Mouse (Mus musculus): ENCODE results near the gene Dctn3.
A peak's percentile ranks its signal among the peaks of the same experiment; 100 is the strongest.

Dctn3 gene

DNA sequence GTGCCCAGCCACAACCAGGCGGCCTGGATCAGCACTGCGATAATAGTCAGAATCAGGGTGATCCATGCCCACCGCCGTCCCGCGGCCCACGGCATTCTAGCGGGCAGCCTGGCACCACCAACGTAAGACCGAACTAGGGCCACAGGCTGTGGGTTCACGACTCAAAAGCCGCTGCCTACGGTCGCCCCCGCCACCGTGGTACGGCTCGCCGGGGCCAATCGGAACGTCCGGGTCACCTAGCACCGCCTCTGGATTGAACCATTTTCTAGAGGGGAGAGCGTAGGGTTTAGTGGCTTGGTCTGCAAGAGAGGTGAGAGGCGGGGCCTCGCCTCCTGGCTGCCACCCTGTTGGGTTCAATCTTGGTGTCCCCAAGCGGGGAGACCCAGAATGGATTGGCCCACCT, 18.2 kb upstream of the Dctn3 start:
- TF ChIP-seq GATA4 (IDR thresholded peaks at IDR 0.05; ENCODE audit: insufficient replicate concordance, low read length), result peak; percentile 38; the same call in 1 of the 2 replicates

DNA sequence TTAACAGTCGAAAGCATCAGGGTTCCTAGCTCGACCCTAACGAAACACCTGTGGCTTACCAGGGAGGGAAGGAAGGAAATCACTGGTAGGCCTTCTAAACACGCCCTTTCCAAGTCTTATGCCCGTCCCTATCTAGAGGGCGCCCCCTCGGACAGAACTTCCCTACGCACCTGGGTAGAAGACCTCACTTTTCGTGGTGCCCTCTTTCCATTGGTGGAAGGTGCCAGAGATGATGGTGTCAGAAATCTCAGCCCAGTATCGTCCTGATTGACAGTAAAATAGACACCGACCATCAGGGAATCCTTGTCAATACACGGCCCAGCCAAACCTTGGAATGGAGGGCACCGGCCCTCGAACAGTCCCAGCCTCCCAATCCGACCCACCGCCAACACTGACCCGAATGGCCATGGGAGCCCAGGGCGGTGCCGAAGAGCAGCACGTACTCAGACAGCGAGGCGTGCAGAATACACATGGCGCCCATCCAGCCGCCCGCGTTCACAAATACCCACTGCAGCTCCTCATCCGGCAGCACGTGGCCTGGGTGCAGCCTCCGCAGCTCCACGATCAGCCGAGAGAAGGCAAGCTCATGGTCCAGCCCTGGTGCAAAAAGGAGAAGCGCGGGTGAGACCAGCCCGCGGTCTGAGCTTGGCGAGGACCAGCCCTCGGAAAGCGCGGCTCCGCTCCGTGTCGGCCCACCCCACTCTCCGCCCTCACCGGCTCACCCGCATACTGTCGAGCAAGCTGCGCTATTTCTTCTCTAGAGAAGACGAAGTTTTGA, 17.6 kb upstream of the Dctn3 start:
- no peak for TF ChIP-seq GATA4 (IDR thresholded peaks at IDR 0.05; ENCODE audit: insufficient replicate concordance, low read length)

DNA sequence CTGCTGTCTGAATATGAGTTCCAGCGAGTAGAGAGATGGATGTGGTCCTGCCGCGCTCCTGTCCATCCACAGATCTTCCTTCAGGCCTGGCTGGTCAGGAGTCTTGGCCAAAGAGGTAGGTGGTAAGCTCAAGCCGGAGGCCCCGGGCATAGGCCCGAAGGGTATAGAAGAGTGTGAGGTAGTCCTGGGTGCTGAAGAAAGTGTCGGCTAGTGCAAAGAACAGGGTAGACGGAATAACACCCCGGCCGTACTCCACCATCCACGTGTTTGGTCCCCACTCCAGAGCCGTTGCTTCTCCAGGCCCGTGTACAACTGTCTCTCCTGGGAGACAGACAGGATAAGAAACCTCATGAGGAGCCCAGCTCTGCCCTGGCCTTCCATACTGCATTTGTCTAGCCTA, 16.3 kb upstream of the Dctn3 start:
- no peak for TF ChIP-seq GATA4 (IDR thresholded peaks at IDR 0.05; ENCODE audit: insufficient replicate concordance, low read length)

DNA sequence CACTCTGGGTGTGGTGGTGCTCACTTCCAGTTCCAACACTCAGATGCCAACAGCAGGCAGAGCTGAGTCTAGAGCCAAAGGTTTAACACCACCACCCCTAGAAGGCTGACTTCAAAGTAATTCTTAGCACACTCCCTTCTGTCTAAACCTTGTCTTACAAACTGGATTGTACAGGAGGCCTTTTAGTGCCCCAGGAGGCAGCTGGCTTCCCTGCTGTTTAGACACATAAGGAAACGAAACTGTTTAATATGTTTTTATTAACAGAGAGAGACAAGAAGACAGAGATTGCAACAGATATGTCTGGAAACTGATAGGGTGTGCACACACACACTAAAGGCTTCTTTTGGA, 15.3 kb upstream of the Dctn3 start:
- TF ChIP-seq GATA4 (IDR thresholded peaks at IDR 0.05; ENCODE audit: insufficient replicate concordance, low read length), result no peak

DNA sequence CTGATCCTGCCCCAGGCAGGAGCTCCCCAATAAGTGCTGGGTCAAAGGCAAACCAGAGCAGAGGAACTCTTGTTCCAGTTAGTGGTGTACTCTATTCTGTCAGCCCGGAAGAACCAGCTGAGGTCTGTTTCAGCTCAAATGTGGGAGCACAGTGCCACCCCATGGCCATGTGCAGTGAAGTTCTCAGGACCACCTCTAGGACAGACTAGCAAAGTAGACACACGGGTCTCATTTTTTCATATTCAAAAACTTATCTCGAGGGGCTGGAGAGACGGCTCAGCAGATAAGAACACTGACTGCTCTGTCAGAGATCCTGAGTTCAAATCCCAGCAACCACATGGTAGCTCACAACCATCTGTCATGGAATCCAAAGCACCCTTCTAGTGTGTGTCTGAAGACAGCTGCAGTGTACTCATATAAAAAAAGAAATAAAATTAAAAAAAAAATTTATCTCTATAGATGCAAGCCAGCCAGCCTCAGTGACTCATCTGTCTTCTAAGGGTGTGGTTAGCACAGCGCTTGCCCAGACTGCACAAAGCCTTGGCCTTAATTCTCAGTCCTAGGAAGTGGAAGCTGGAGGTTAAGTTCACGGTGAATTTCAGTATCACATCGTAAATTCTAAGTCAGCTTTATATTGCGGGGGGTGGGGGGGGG, 14.8 kb upstream of the Dctn3 start:
- no peak for TF ChIP-seq GATA4 (IDR thresholded peaks at IDR 0.05; ENCODE audit: insufficient replicate concordance, low read length)

DNA sequence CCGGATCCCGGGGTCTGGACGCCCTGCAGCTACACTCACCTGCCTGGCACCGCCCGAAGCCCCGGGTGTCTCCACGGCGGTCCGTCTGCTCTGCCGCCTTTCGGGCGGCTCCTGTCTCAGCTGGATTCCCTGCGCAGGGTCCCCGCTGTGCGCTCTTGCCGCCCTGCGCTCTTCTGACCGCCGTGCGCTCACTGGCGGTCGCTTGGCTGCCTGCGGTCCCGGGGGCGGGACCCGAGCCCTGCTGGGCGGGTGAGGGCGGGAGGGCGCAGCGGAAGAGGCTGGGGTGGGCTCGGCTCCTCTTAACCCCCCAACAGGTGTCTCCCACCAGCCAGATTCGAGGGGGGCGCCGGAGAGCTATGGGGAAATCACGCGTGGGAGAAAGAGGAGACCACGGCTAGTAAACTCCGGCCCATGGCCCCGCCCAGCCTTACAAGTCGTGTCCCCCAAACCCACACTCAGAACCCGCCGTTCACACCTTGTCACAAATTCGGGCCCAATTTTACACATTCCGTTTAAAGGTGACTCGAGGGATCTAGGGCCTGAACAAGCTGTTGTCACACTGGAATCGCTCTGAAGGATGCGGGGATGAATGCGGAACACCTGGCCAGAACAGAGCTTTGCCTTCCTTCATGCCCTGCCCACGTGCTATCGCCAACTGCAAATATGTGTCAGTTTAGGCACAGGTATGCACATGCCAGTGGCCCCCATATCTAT, 8.2 kb upstream of the Dctn3 start, which contains the start of gene Arid3c:
Arid3c (minus strand) TSS at position 91 of the 714 bp plus-strand sequence.
- no peak for TF ChIP-seq GATA4 (IDR thresholded peaks at IDR 0.05; ENCODE audit: insufficient replicate concordance, low read length)

DNA sequence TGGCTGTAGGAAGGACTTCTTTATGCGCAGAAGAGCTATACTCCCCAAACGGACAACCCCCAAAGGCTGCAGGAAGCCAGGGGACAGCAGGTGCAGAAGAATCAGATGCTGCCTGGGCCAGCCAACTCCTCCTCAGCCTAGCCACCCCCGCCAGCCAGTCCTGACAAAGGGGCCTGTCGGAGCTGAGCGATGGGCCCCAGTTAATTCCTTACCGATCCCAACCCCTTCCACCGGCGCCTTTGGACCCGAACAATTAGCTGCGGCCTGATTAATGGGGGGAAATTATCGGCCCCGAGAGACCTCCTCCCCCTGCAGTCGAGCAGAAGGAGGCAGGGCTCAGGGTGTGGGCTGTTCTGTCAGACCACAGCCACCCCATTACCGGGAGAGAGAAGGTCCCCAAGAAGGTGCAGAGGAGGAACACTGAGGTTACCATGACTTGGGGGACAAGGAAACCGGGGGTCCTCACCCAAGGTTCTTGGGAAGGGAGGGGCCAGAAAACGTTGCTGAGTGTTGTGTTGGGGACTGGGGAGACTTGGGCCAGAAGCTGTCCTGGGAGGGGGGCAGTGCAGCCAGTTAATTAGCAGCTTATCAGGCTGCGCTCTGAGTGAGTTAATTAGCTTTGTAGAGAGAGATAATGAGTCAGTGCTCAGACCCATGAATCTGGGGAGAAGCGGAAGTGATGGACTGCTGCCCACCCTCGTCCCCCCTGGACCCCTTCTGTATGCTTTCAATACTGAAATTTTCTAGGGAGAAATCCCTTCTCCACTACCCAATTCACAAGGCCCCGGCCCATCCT, 4.1 kb upstream of the Dctn3 start:
- no peak for TF ChIP-seq GATA4 (IDR thresholded peaks at IDR 0.05; ENCODE audit: insufficient replicate concordance, low read length)

DNA sequence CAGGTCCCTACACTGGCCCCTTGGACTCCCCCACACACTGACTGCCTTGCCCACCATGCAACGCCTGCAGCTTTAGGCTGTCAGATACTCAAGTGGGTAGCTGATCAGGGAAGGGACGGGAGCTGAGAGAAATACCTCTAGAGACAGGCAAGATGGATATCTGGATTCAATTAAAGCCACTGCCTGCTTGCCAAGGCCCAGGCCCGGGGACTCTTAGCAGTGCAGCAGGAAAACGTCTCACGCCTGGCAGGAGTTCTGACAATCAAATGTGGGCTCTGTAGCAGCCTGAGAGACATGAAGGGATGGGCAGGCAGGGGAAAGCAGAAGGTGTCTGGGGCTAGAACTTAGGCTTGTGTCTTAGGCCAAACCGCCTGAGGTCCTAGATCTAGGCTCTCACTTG, 6.1 kb downstream of the Dctn3 start:
- TF ChIP-seq GATA4 (IDR thresholded peaks at IDR 0.05; ENCODE audit: insufficient replicate concordance, low read length), result no peak

DNA sequence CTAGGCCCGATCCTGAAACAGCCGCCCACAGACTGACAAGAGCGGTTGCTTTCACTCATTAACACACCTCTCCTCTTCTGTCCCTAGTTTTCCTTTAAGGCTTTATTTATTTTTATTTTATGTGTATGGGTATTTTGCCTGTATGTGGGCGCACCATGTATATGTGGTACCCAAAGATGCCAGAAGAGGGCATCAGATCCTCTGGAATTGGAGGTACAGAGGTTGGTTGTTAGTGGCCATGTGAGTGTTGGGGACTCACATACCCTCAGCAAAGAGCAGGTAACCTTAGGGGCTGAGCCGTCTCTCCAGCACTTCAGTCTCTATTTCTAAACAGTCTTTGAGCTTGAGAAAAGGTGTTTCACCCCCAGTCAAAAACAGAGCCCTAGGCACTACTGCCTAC, 7.4 kb downstream of the Dctn3 start:
- no peak for TF ChIP-seq GATA4 (IDR thresholded peaks at IDR 0.05; ENCODE audit: insufficient replicate concordance, low read length)

DNA sequence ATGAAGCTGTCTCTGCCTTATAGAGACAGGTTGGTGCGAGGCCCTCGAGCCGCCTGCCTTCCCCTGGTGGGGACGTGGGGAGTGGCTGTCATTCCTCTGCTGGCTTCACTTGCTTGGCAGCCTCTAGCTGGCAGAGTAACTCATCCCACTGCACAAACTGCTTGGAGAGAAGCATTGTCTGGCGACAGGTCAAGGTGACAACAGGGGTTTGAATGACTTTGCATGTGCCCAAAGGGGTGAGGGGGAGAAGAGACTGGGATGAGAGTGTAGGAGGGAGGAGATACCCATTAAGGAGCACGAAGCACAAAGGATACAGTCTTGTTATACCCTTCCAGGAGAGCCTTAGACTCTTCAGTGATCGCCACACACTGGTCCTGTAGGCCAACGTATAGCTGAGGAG, 7.9 kb downstream of the Dctn3 start:
- no peak for TF ChIP-seq GATA4 (IDR thresholded peaks at IDR 0.05; ENCODE audit: insufficient replicate concordance, low read length)

DNA sequence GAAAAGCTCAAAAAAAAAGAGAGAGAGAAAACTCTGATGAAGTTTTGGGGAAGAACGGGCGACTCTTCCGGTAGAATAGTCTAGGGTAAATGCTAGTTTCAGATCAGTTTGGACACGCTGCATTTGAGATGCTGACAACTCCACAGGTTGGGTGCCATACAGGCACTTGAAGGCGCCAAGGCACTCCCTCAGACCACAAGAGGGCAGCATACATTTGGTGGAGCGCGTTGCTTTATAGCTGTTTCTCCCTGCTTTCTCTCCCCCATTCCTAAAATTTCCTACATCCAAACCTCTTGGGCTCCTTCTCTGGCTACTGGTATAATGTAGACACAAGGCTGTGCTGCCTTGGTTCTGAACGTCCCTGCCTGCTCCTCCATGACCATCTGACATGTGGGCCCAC, 8.7 kb downstream of the Dctn3 start:
- no peak for TF ChIP-seq GATA4 (IDR thresholded peaks at IDR 0.05; ENCODE audit: insufficient replicate concordance, low read length)

DNA sequence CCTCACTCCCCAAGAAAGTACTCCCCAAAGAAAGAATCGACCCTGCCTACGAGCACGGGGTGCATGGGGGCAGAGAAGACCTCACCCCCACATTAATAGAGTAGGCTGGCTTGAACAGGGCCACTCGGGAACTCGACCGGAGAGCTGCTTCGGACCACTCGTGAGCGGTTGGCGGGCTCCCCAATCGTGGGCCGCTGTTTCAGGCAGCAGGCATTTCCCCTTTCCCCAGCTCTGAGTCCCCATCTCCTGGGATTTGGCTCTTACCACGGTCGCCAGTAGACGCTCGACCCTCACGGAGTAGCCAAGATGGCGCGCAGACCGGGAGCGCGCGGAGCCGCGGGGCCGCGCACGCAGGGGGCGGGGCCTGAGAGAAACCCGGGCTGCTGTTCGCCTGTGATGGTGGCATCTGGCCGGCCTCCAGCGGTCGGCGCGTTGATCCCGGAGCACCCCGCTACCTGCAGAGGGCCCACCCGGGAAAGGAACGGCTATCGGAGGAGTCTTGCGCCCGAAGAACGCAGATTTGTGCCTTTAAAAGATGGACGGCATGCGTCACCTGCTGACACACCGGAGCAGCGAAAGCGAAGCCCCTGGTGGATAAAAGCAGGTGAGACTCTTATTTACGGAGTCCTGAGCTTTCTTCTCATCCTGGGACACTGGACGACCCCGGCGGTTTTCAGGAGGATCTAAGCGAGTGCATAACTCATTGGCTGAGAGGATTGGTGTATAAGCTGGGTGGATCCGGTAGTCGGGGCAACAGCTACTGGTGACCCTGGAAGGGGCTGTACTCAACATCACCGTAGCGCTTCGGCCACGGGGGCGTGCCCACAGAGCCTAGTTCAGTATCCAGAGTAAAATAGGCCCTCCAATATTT, 9.5 kb downstream of the Dctn3 start, which contains the start of gene Rpp25l:
Rpp25l (minus strand) TSS at position 338 of the 871 bp plus-strand sequence.
- TF ChIP-seq GATA4 (IDR thresholded peaks at IDR 0.05; ENCODE audit: insufficient replicate concordance, low read length), result no peak; the same call in 1 of the 2 replicates

DNA sequence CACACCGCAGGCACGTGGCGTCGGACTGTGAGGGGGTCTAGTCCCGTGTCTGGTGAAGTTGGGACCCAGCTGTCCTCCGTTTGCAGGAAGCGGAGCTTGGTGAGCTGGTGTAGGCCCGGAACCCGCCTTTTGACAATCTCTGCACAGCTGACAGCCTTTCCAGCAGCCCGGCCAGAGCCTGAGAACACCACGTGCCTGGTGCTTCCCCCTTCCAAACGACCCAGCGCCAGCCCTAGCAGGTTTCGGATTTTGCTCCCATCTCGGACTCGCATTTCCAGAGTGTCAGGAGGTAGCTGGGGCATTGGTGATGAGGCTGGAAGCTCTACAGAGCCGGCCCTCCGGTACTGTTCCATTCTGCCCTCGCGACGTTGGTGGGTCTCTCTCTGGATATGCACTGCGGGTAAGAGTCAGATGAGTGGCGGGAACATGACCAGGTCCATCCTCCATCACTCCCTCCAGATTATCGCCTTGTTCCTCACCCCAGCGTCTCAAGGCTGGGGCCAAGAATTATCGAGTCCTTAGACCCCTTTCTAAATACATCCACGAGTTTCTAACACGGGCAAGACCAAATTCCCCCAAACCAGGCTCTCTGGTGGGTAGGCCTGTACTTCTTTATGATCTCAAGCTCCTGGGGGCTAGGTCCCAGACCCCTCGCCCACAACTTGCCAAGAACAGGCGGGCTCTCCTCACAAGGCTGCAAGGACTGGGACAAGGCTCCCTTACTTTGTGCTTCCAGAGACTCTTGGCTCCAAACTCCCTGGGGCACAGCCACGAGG, 10.4 kb downstream of the Dctn3 start:
- no peak for TF ChIP-seq GATA4 (IDR thresholded peaks at IDR 0.05; ENCODE audit: insufficient replicate concordance, low read length)

All from liver, adult (tissue).